Mouse (Mus musculus) megakaryocyte, adult 5-6 weeks (primary cell): ENCODE results near the gene 4930544D05Rik. TPM values are rescaled to one million over a fixed set of nuclear protein-coding genes. Genes with fewer than 3 reads are reported as not detected.
"Not testable (repeated sequence)": the region's sequence is repeated elsewhere in the genome, so short reads cannot be mapped to it uniquely, and the experiment has no call there.

ENCODE experiments used
- ATAC-seq: 2 replicates; pipeline ENCODE4 v1.8.0; 2016; ENCODE audit warnings: mild to moderate bottlenecking, inconsistent platforms; ENCODE audit not compliant: poor library complexity, severe bottlenecking
- total RNA-seq, 2 experiments: library from RNA; stranded (forward) in 1 of 2; stranded (reverse) in 1 of 2; fragments of 153-499, 151-499 nt in 1 of 2; fragments of 221-1000, 200-1000 nt in 1 of 2; gene quantifications; 2 replicates each; pipeline versions ENCODE4 v1.2.3 to v1.2.4; 2015 to 2017

Gene 4930544D05Rik
- total RNA-seq (2015) (not detected in 2 replicates), total RNA-seq (2017) (not detected in 2 replicates)

DNA sequence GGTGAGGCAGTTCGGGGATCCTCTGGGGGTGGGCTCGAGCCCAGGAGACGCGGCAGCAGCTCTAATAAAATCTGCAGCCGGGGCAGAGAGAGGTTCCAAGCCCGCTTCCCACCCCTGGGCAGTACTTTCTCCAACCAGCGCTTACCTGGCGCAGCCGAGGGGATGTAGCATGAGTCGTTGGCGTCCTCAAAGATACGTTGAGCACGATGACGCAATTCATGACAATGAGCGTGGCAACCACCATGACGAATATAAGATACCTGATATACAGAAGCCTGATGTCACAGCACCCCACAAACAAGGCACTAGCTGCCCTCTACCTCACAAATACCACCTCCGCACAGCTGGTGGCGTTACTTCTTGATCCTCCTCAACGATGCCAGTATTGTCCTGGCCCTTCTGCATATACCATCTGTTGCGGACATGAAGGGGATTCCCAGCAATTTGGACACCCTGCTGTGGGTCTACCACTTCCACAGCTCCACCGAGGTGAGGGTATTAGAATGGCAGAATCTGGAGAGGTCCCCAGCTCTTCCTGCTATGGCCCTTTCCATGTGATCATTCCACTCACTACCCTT is at the start of gene 4930544D05Rik:
Gene 4930544D05Rik, plus strand, starts transcription at position 333 of the 578 bp plus-strand sequence.
- peak; percentile 41 for ATAC-seq

DNA sequence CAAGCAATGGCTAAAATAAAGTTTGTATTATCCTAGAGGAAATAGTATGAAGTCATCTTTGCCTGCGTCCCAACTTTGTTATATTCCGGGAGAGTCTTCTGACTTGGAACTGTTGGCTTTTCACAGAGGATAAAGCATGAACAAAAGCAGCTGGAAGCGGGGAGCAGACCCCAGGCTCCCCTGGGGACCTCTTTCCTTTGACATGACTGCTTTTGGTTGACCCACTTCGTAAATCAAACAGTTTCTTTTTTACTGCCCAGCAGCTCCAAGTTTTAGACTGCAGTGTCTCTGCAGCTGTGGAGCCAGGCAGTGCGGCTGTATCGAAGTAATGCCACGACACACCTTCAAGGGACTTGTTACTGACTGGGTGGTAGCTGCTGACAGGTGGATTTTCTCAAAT is 49.1 kb upstream of the 4930544D05Rik start:
- no peak for ATAC-seq

DNA sequence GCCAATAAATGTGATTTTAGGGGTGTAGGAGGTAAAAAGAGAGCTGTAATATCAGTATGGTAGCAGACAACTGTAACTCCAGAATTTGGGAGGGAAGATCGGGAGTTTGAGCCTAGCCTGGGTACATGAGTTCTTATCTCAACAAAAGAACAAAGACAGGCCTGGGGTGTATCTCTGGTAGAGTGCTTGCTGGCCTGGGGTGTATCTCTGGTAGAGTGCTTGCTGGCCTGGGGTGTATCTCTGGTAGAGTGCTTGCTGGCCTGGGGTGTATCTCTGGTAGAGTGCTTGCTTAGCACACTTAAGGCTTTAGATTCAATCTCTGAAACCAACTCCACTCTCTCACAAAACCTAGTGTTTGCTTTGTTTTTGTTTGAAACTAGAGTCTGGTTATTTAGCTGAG is 45.0 kb upstream of the 4930544D05Rik start:
- not testable (repeated sequence) for ATAC-seq

DNA sequence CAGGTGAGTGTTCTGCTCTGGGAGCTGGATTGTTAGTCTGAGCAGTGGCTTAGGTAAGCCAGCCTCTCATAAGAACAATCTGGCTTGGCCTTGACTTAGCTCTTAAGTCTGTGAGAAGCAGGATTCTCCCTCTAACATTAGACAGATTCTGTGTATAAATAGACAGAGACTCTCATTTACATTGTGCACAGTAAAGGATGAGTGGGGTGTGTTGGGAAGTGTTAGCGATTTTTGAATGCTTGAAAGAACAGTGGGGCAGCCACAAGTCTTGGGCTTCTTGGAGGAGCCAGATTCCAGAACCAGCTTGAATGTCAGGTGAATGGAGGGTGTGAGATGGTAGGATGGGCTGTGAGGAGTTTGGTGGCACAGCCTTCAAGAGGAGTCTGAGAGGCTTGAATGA is 44.0 kb upstream of the 4930544D05Rik start:
- no peak for ATAC-seq

DNA sequence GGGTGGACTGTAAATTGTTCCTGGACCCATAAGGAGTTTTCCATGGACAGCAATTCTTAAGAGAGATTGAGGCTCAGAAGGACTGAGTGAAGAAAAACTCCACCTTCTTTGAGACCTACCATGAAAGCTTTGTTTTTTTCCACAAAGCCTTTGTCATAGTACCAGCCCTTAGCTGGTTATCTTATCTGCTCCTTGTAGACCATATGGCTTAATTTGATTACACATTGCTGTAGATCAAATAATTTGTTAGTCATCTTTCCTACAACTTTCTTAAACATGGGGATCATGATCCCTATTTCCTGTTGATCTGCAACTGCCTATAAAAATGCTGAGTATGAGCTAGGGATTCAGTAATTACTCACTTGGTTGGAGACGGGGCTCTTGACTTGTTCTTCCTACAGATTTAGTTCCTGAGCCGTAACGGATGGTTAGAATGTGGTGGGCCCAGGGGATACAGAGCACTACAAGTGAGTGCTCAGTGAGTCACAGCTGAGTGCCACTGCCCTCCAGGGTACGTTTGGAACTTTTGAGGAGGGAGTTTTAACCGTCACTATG is 43.2 kb upstream of the 4930544D05Rik start:
- ATAC-seq, result no peak

DNA sequence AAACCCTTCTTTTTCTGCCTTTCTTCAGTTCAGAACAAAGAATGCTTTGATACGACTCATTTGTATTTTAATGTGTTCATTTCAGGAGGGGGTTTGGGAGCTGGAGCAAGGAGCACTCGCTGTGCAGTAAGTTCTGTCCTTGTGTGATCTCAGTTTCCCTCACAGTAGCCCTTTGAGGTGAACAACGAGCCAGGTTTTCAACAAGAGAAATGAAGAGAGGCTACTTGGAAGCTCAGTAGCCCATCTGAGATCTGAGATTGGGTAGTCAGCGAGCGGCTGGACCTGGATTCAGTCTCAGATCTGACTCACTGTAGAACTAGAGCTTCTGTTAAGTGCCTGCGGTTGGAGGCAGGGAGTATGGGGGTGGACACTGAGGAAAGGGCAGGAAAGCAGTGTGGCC is 41.8 kb upstream of the 4930544D05Rik start:
- no peak for ATAC-seq

DNA sequence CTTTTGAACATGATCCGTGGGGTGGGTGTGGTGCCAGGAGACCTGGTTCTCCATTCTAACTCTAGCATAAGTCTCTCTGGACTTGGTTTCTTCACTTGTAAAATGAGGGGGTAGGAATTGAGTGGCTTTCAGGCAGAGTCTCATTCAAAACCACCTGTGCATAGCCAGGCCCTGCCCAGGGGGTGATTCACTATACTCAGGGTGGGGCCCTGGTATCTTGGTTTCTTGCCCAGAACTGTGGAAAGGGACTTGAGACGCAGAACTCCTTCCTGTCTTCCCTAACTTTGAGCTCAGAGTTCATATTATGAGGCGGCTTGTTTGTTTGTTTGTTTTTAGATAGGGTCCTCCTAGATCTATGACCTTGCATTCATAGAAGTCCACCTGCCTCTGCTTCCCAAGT is 38.4 kb upstream of the 4930544D05Rik start:
- no peak for ATAC-seq

DNA sequence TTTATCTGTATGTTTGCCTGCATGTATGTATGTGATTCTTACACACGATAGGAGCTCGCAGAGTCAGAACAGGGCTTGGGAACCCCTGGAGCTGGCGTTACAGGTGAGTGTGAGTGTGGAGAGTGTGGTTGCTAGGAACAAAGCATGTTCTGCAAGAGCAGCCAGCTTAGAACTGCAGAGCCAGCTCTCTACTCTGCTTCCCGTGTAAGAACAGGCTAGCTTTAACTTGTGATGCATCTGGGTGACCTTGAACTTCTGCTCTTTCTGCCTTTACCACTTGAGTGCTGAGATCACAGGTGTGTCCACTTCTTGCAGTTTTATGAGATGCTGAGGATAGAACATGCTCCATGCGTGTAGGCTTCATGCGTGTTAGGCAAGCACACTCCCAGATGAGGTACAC is 36.7 kb upstream of the 4930544D05Rik start:
- no peak for ATAC-seq

DNA sequence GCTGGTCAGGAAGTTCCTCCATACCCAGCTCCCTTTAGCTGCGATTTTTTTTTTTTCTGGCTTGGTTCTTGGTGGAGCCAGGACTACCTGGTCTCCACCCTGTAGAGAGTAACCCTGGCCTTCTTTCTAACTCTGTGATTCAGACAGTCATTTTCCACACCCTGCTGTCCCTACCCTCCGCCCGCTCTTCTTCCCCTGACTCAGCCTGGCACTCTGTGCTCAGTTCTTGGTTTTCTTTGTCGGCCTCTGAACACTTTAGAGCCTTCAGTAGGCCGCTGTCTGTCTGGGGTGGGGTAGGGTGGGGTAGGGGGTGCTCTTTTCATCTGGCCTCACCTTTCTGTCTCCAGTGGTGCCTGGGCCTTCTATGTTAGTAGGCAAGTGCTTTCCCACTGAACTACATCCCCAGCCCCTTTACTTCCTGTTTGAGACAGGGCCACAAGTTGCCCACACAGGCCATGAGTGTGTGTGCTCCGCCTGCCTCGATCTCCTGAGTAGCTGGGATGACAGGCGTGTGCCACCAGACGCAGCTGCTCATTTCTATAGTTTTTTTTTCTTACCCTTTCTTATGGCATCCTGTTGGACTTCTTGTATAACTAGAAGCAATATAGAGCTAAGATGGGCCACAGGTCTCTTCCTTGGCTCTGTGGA is 35.8 kb upstream of the 4930544D05Rik start:
- ATAC-seq, result peak; percentile 40; the same call in 1 of the 2 replicates

DNA sequence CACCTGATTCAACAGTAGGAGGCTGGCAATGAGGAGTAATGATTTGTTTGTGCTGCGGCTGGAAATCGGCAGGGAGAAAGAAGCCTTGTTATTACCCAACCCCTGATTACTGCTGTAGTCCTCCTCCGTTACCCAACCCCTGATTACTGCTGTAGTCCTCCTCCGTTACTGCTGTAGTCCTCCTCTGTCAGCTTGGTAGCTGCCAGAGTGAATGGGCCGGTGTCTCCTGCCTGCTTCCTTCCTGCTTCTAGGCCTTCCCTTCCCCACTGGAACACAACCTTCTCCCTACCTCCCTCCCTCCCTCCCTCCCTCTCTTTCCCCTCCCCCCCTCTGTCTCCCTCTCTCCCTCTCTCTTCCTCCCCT is 35.3 kb upstream of the 4930544D05Rik start:
- ATAC-seq, result no peak

DNA sequence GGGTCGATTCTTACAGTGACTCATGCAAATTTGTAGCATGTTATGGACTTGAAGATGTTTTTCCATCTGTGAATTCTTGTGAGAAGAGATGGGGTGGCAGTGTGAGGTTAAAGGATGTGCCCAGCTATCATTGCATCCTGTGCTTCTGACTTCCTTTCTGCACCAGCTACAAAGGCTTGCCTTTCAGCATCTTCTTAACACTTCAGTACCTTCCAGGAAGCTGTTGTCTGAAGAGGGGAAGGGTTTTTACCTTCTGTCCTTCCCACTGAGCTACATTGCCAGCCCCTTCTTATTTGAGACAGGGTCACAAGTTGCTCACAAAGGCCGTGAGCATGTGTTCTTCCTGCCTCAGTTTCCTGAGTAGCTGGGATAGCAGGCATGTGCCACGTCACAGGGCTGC is 34.7 kb upstream of the 4930544D05Rik start:
- ATAC-seq, result no peak

DNA sequence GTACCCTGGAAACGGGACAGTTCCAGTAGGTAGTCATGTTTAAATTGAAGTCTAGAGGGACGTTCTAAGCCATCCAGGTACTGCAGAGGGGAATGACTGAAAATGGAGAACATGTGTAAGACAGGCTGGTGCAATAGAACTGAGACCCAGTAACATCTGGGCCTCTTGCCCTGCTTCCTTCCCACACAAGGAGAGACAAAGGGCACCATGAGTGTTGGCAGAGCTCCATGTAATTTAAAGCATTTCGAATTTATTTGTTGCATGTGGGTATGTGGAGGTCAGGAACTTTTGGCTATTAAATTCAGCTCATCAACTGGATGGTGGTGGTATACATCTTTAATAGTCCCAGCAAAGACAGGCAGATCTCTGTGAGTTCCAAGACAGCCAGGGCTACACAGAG is 33.5 kb upstream of the 4930544D05Rik start:
- ATAC-seq, result no peak

DNA sequence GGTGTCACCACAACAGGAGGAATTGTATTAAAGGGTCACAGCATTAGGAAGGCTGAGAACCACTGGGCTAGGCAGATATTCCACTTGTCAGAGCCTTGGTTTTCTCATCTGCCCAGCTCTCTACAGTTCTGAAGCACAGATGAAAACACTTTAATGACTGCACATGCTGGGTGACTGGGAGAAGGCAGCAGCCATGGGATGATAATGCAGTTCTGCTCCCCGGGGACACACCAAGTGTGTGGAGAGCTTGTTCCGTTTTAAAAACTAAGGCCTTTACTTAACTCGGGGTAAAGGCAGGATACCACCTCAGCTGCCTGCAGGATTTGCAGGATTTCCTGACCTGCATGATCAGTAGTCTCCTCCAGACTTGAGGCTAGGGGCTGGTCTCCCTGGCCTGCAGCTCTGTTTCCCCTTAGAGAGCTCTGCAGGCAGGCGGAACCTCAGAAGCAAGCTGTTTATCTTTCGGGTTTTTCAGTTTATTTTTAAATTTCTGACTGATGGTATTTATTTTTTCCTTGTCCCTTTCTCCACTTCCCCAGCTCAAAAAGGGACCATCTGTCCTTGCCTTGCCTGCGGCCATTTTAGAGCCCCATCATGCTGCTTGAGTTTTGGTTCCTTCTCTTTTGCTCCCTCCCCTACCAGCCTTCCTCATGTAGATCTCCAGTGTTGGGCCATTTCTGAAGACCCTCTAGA is 32.5 kb upstream of the 4930544D05Rik start:
- ATAC-seq, result no peak

DNA sequence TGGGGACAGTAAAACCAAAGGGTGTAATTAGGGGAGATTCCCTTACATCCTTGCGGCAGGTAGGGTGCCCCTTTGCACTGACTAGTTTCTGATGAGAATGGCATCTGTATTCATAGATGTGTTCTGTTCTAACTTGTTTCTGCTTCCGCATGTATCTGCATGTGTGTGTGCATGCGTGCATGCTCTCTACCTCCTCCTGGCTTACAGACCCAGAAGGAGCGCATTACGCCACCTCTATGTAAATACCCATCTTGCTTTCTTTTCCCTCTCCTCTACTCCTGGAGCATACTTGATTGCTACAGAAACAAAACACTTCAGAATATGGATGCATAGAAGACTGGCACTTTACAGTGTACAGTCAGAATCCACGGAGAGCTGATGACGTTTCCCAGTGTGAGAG is 31.9 kb upstream of the 4930544D05Rik start:
- no peak for ATAC-seq

DNA sequence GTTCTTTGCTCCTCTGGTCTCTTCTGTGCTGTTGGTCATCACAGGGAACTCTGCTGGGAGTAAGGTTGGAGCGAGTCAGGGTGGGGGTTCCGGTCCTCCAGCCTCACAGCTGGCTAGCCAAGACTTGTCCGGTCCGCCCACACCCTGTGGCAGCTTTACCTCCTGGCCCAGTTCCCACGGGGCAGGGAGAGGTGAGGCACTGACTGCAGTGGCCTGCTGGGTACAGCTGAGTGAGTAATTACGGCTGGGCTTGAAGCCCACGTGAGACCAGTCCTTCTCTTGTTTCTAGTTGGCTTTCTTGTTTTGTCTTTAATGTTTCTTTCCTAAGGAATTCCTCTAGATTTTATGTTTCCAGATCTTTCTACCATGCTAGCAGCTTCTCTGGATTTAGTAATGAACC is 30.2 kb upstream of the 4930544D05Rik start:
- no peak for ATAC-seq

DNA sequence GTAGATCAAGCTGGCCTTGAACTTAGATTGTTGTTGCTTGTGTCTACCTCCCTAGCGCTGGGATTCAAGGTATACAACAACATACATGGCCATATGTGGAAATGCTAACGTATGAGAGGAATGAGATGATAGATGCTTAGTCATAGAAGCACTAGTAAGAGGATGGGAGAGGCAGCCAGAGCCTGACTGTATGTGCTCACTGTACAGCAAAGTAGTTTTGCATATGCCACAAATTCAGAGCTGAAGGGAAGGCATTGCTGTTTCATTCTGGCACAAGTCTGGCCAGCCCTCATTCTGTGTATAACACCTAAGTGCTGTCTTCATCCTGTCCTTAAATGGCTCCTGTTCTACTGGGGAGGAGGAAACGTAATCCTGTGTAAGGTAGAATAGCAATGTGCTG is 29.4 kb upstream of the 4930544D05Rik start:
- ATAC-seq, result no peak

DNA sequence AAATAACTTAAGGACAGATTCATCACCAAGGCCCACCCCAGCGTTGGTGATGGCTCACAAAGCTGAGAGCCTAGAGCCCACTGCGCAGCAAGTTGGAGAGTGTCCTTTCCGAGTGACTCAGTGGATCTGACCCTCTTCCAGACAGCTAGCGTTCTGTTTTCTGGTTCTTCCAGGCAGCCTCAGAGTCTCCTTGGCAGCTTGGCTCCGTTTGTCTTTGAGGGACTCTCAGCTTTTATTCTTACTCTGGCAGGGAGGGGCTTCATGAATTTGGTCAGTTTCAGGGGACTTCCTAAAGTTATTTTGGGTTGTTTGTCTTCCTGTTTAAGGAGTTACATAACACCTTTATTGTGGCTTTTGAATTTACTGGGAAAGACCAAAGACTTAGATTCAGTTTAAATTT is 28.7 kb upstream of the 4930544D05Rik start:
- ATAC-seq, result no peak

DNA sequence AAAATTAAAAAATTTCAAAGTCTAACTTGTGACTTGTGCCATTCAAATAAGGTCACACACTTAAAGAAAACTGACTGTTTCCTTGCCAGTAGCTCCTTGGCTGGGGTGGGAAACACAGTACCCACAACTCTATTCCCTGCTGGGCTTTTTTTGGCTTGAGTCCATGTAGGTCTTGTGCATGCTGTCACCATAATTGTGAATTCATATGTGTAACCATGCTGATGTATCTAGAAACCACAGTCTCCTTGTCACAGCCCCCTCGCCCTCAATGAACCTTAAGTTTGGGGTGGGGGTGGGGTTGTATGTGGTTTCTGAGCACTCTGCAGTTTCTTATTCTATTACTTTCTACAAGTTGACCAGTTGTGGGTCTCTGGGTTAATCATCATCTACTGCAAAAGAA is 23.9 kb upstream of the 4930544D05Rik start:
- ATAC-seq, result no peak

DNA sequence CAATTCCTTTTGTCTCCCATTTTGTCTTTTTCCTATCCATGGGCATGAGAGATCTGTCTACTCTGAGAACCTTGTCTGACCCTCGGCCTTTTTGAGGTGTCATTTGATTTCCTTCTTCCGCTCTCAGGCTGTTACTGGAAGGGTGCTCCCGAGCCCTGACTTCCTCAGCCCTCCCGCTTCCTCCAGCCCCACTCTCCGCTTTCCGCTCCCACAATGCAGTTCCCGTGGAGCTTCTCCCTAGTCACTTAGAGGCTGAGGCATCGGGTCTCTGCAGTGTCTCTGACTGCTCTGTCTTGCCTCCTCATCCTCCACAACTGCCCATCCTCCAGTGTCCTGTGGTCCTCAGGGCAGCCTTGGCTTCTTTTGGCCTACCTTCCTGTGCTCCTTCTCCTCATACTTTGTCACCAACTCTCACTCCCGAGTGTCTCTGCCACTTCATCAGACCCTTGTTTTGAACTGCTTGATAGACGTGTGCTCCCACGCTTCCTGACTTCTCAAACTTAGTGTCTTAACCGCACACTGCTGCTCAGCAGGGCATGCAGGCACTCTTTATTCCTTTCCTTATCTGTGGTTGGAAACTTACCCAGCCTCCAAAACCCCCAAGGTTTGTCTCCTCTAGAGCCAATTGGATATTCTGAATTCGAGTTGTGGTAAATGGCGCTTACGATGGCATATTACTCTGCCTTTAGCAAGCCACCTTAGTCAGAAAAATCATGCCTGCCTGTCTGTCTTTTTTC is 21.2 kb upstream of the 4930544D05Rik start:
- no peak for ATAC-seq

DNA sequence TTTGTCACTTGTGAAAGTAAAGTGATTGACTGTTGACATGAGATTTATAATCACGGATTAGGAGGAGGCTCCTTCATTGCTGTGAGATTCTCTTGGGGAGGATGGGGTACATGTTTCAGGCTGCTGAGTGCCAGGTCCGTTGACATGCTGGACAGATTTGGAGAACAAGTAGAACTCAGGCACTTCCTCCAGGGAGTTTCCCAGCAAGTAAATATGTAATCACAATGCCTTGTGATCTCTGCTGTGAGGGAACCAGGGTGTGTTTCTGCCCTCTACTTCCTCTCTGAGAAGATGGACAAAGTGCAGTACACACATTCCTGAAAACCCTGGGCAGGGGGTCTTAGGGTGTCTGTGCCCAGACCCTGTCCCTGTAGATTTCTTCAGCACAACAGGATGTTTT is 20.0 kb upstream of the 4930544D05Rik start:
- ATAC-seq, result peak; percentile 60

DNA sequence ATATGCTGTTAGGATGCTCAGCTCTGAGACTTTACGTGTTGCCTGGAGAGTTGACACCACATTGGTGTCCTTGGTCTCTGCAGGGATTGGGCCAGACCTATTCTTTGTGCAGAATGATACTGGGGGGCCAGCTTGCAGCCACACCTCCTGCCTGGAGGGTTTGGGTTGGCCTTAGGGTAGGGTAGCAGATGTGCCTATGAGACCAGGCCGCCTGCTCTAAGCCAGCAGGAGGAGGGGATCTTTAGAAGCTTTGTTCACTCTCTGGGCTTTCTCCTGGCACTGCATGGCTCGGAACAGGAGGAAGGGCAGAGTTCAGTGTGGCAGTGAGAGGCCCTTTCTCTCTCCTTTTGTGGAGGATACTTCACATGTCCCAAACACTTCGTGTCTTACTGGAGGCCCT is 19.6 kb upstream of the 4930544D05Rik start:
- no peak for ATAC-seq
